Mouse (Mus musculus) cerebellum, postnatal 14 days (tissue): ENCODE measurements around the gene Map3k10.
A peak's percentile ranks its signal among the peaks of the same experiment; 100 is the strongest.

Source experiments
- DNase-seq, 2 experiments: peaks; one replicate each; pipeline ENCODE4 v3.0.0; 2021; ENCODE audit warnings: mixed read lengths in 2 of 2

Gene Map3k10

DNA sequence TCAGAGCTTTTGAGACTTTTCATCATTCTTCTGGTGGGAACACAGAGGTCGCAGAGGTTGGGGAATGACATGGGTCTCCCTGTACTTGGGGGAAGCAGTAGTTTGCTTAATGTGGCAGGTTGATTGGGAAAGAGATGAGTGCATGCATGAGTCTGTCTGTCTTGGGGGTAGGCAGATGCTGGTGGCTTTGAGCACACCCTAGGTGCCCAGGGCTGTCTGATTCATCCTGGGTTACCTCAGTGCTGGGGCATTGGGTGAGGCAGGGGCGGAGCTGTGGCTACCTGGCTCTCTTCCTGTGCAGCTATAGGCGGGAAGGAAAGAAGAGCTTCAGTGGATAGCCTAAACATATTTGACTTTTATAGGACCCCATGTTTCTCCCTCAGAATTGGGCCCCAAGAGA, 66.3 kb downstream of the Map3k10 start:
- DNase-seq = no peak

DNA sequence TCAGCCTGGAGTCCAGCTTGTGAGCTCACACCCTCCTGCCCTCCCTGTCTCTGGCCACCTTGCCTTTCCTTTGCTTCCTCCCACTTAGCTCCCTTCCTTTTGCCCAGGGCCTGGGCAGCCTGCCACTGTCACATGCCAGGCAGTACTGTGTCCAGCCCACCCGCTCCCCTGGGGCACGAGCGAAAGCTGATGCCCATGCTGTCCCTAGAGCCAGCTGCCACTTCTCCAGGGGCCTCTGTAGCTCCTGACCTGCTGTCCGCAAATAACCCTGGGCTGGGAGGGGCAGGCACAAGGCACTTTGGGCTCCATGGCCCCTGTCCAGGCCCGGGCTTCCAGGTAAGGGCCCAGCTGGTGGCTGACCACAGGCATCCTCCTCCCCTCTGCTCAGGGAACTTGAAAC, 66.8 kb downstream of the Map3k10 start:
- DNase-seq = peak; percentile 95

DNA sequence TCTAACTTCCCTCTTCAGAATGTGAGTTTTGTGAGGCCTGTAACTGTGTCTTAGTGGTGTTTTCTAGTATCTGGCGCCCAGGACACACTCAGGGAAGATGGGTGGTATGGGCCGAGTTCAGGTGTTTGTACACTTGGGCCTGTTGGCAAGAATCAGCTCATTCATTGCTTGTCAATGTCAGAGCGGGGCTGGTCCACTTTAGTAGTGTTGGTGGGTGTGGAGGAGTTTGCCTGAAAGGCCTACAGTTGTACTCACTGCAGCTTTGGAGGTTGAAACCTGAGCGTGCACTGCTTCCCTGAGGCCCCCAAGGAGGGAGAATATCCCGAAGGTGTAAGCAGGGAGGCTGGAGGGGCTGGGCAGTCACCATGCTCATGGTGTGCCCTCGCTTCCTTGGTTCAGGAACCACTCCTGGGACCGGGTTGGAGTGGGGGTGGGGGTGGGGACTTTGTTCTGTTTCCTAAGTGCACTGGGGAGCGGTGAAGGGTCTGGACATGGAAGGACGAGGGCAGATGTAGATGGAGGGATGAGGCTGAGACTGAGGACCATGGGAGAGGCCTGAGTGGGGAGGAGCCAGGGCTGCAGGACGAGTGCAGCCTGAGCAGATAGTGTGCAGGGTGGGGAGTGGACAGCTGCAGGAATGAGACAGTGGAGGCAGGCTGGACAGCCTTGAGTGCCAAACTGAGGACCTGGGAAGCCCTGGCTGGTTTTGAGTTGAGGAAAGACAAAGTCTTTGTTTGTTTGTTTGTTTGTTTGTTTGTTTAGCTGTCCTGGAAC, 67.7 kb downstream of the Map3k10 start:
- peak in 1 of 2 experiments; percentile 42 for DNase-seq
